Mouse (Mus musculus) CH12.LX (cell line): ENCODE results near the gene Nupr1l. TPM values are rescaled to one million over a fixed set of nuclear protein-coding genes. Genes with fewer than 3 reads are reported as not detected.

Experiments
- DNase-seq: peaks from one replicate; pipeline ENCODE4 v3.0.0-alpha.2; 2013; ENCODE audit errors: extremely low read depth
- H3K27ac ChIP-seq: 2 replicates; pipeline ENCODE4 v1.5.1; 2012; ENCODE audit warnings: low read depth, mild to moderate bottlenecking, control low read depth, moderate library complexity; ENCODE audit not compliant: insufficient read depth
- H3K27me3 ChIP-seq: replicated peaks from 2 replicates; pipeline ENCODE3; 2012; ENCODE audit warnings: inconsistent platforms
- H3K36me3 ChIP-seq, 2 experiments: replicated peaks in 1 of 2; 2 replicates each; pipeline versions ENCODE3 to v1.6.1; 2012; ENCODE audit warnings: inconsistent platforms in 1 of 2, low read length in 1 of 2, mild to moderate bottlenecking in 1 of 2, mixed read lengths in 1 of 2, moderate library complexity in 1 of 2; ENCODE audit not compliant: control insufficient read depth in 1 of 2, insufficient read depth in 1 of 2
- H3K4me1 ChIP-seq, 2 experiments: 2 replicates each; pipeline ENCODE4 v1.6.1; 2012; ENCODE audit warnings: inconsistent platforms in 1 of 2, moderate library complexity in 1 of 2; ENCODE audit not compliant: insufficient read depth in 2 of 2, control insufficient read depth in 1 of 2
- H3K4me2 ChIP-seq: 2 replicates; pipeline ENCODE4 v1.6.1; 2012; ENCODE audit warnings: low read depth, mild to moderate bottlenecking, control low read depth; ENCODE audit not compliant: poor library complexity, insufficient read depth, severe bottlenecking
- H3K4me3 ChIP-seq, 3 experiments: fragments of 150-350 bp in 1 of 3; sonication (generic) in 1 of 3; replicated peaks in 1 of 3; 2 replicates each; pipeline versions ENCODE3 to v1.5.1; 2011 to 2012; ENCODE audit warnings: low read depth in 2 of 3, low read length in 2 of 3, mild to moderate bottlenecking in 2 of 3, moderate library complexity in 2 of 3, control low read depth in 1 of 3, improper control_type of control experiment in 1 of 3, inconsistent platforms in 1 of 3, mixed read lengths in 1 of 3; ENCODE audit not compliant: poor library complexity in 1 of 3
- H3K79me2 ChIP-seq: replicated peaks from 2 replicates; pipeline ENCODE4 v1.6.1; 2012; ENCODE audit warnings: mild to moderate bottlenecking, moderate library complexity; ENCODE audit not compliant: control insufficient read depth, poor library complexity, insufficient read depth, severe bottlenecking; ENCODE audit errors: extremely low read depth
- H3K9ac ChIP-seq: 2 replicates; pipeline ENCODE4 v1.6.1; 2012; ENCODE audit warnings: low read depth, mild to moderate bottlenecking, control low read depth, moderate library complexity; ENCODE audit not compliant: insufficient read depth
- H3K9me3 ChIP-seq: replicated peaks from 2 replicates; pipeline ENCODE3; 2012; ENCODE audit warnings: low read length, inconsistent platforms, mixed read lengths
- CTCF ChIP-seq, 2 experiments: IDR thresholded peaks in 1 of 2; conservative IDR thresholded peaks in 1 of 2; 2 replicates each; pipeline ENCODE4 v1.5.1; 2011 to 2012; ENCODE audit warnings: low read depth in 2 of 2, low read length in 2 of 2, improper control_type of control experiment in 1 of 2, inconsistent platforms in 1 of 2, mild to moderate bottlenecking in 1 of 2, moderate library complexity in 1 of 2
- E2F4 ChIP-seq: IDR thresholded peaks from 2 replicates; pipeline ENCODE4 v1.6.1; 2011; ENCODE audit warnings: low read depth, low read length, improper control_type of control experiment; ENCODE audit not compliant: insufficient replicate concordance
- ELF1 ChIP-seq: IDR thresholded peaks from 2 replicates; pipeline ENCODE4 v1.6.1; 2014; ENCODE audit warnings: low read depth, mild to moderate bottlenecking, inconsistent platforms, low read length, improper control_type of control experiment
- HCFC1 ChIP-seq: IDR thresholded peaks from 2 replicates; pipeline ENCODE4 v1.6.1; 2012; ENCODE audit warnings: low read depth, mild to moderate bottlenecking, inconsistent platforms, low read length, improper control_type of control experiment
- IRF4 ChIP-seq: IDR thresholded peaks from 2 replicates; pipeline ENCODE4 v1.6.1; 2014; ENCODE audit warnings: low read depth, mild to moderate bottlenecking, inconsistent platforms, low read length, improper control_type of control experiment
- JUN ChIP-seq: IDR thresholded peaks from 2 replicates; pipeline ENCODE4 v1.6.1; 2011; ENCODE audit warnings: low read depth, mild to moderate bottlenecking, low read length, improper control_type of control experiment, moderate library complexity; ENCODE audit not compliant: insufficient read depth
- MAFK ChIP-seq: IDR thresholded peaks from 2 replicates; pipeline ENCODE4 v1.6.1; 2011; ENCODE audit warnings: low read length, improper control_type of control experiment; ENCODE audit not compliant: insufficient replicate concordance
- MAX ChIP-seq: IDR thresholded peaks from 2 replicates; pipeline ENCODE4 v1.6.1; 2011; ENCODE audit warnings: low read length, improper control_type of control experiment
- MAZ ChIP-seq: IDR thresholded peaks from 2 replicates; pipeline ENCODE4 v1.6.1; 2012; ENCODE audit warnings: low read depth, mild to moderate bottlenecking, inconsistent platforms, low read length, improper control_type of control experiment, moderate library complexity
- MYC ChIP-seq: IDR thresholded peaks from 2 replicates; pipeline ENCODE4 v1.6.1; 2011; ENCODE audit warnings: low read depth, mild to moderate bottlenecking, improper control_type of control experiment, low read length
- NELFE ChIP-seq: IDR thresholded peaks from 2 replicates; pipeline ENCODE4 v1.6.1; 2011; ENCODE audit warnings: low read depth, low read length, improper control_type of control experiment
- PAX5 ChIP-seq: IDR thresholded peaks from 2 replicates; pipeline ENCODE4 v1.6.1; 2012; ENCODE audit warnings: low read length, inconsistent platforms, mixed read lengths
- POLR2AphosphoS2 ChIP-seq: IDR thresholded peaks from 2 replicates; pipeline ENCODE4 v1.6.1; 2011; ENCODE audit warnings: low read depth, low read length, improper control_type of control experiment
- SIN3A ChIP-seq: IDR thresholded peaks from 2 replicates; pipeline ENCODE4 v1.6.1; 2012; ENCODE audit warnings: low read length, improper control_type of control experiment, inconsistent platforms
- SMC3 ChIP-seq: IDR thresholded peaks from 2 replicates; pipeline ENCODE4 v1.6.1; 2011; ENCODE audit warnings: low read depth, low read length, improper control_type of control experiment
- TCF12 ChIP-seq: IDR thresholded peaks from 2 replicates; pipeline ENCODE4 v1.6.1; 2014; ENCODE audit warnings: low read depth, mild to moderate bottlenecking, inconsistent platforms, low read length, improper control_type of control experiment
- UBTF ChIP-seq: IDR thresholded peaks from 2 replicates; pipeline ENCODE4 v1.6.1; 2012; ENCODE audit warnings: low read depth, mild to moderate bottlenecking, inconsistent platforms, low read length, improper control_type of control experiment, moderate library complexity
- USF2 ChIP-seq: conservative IDR thresholded peaks from 2 replicates; pipeline ENCODE4 v1.6.1; 2011; ENCODE audit warnings: low read depth, low read length, improper control_type of control experiment
- ZC3H11A ChIP-seq: IDR thresholded peaks from 2 replicates; pipeline ENCODE4 v1.6.1; 2012; ENCODE audit warnings: low read depth, mild to moderate bottlenecking, inconsistent platforms, low read length, improper control_type of control experiment
- ZKSCAN1 ChIP-seq: IDR thresholded peaks from 2 replicates; pipeline ENCODE4 v1.6.1; 2012; ENCODE audit warnings: low read depth, inconsistent platforms, low read length, improper control_type of control experiment, borderline replicate concordance
- dilution Hi-C: fragments of 300-500 bp; cut with MboI; formaldehyde crosslinking; loops from 2 replicates; pipeline ENCODE4 v1.14.3; 2020; ENCODE audit warnings: low sequenced_read_pairs; ENCODE audit not compliant: extremely low pct_unique_long_range_greater_than_20kb, extremely low pct_ligation_motif_present
- in situ Hi-C: fragments of 300-500 bp; cut with MboI; formaldehyde crosslinking; loops from 3 replicates; pipeline ENCODE4 v1.14.3; 2019; ENCODE audit warnings: low sequenced_read_pairs, low pct_ligation_motif_present, low pct_unique_long_range_greater_than_20kb, mixed read lengths
- polyA plus RNA-seq: library from polyadenylated mRNA; unstranded; fragments of >175 nt; gene quantifications from 2 replicates; pipeline ENCODE4 v1.2.1, GENCODE M21; 2012; ENCODE audit warnings: low read depth; ENCODE audit not compliant: insufficient read length
- total RNA-seq, 2 experiments: library from RNA; depleted of rRNA; stranded (reverse); fragments of 300-350 nt in 1 of 2; fragments of >200 nt in 1 of 2; gene quantifications; 2 replicates each; pipeline ENCODE4 v1.2.3; 2012 to 2014

Gene Nupr1l
- total and polyA plus RNA-seq, 3 experiments, result 0.46 to 0.68 TPM; not detected in 1

DNA sequence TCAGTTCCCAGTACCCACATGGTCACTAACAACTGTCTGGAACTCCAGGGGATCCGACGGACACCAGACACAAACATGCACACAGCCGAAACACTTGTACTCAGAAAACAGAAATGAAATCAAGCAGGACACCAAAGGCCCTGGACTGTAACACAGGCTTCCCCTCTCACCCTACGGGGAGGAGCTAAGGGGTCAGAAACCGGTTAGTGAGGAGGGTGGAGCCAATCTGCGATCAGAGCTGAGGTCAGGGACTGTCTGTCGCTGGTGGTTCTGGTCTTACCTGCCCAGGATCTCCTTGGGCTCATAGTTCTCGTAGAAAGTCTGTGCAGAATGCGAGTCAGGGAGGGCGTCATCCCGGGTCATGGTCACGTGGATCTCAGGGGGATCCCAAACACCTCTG, 34.4 kb upstream of the Nupr1l start:
- Histone ChIP-seq H3K4me1 (no peaks in the 10 kb centered on the region), H3K9ac (no peak overlapping the region)
- in situ Hi-C loops (no loop called here), dilution Hi-C loops (no loop called here)
- TF ChIP-seq ELF1, result no peak
- no peak for TF ChIP-seq UBTF
- no peak for TF ChIP-seq HCFC1
- TF ChIP-seq SIN3A, result no peak
- no peak for TF ChIP-seq IRF4
- TF ChIP-seq MYC, result no peak
- TF ChIP-seq E2F4, result no peak
- no peak for TF ChIP-seq ZC3H11A
- TF ChIP-seq NELFE, result no peak
- no peak for TF ChIP-seq JUN
- no peak for TF ChIP-seq PAX5
- TF ChIP-seq CTCF (conservative IDR thresholded peaks at IDR 0.05 in 1 of 2, IDR thresholded peaks at IDR 0.05 in 1 of 2; ENCODE audit: low read depth in 2 of 2, low read length in 2 of 2), result no peak
- TF ChIP-seq, all 38 proteins: peak for 0
- Histone ChIP-seq H3K27ac (no peak overlapping the region), H3K79me2 (no peaks in the 10 kb centered on the region), H3K4me3 (no peak overlapping the region), H3K4me2 (no peak overlapping the region), H3K36me3 (no peaks in the 10 kb centered on the region), H3K9me3 (no peaks in the 10 kb centered on the region), H3K27me3 (no peaks in the 10 kb centered on the region)
- DNase-seq, result no peak

DNA sequence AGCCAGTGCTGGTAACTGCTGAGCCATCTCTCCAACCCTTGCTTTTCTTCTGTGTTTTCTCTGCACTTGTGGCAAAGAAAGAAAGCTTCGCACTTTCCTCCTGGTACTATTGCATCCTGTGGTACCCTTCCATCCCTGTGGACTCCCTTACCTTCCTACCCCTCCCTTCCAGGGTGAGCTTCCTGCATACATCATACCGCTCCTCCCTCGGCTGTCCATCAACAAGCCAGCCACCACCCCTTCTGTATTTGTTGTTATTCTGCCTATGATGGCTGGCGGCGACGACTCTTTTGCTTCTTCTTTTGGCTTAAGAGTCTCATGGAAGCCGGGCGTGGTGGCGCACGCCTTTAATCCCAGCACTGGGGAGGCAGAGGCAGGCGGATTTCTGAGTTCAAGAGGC, 33.2 kb upstream of the Nupr1l start:
- Histone ChIP-seq H3K9ac (no peak overlapping the region), H3K4me2 (no peak overlapping the region), H3K4me1 (no peaks in the 10 kb centered on the region), H3K4me3 (no peak overlapping the region), H3K79me2 (no peaks in the 10 kb centered on the region), H3K36me3 (peaks cover 0 to 2% of the 10 kb centered on the region in 2 experiments), H3K27ac (no peak overlapping the region), H3K9me3 (no peaks in the 10 kb centered on the region), H3K27me3 (no peaks in the 10 kb centered on the region)
- in situ Hi-C loops, result no loop called here
- dilution Hi-C loops, result no loop called here
- TF ChIP-seq E2F4, result no peak
- TF ChIP-seq MAZ, result no peak
- TF ChIP-seq NELFE, result no peak
- no peak for TF ChIP-seq MAFK
- TF ChIP-seq ZC3H11A, result no peak
- no peak for TF ChIP-seq SMC3
- TF ChIP-seq ZKSCAN1, result no peak
- no peak for TF ChIP-seq MAX
- TF ChIP-seq TCF12, result no peak
- TF ChIP-seq UBTF, result no peak
- TF ChIP-seq USF2, result no peak
- TF ChIP-seq POLR2AphosphoS2, result no peak
- no peak for DNase-seq
